Mouse (Mus musculus): Measurements from ENCODE around the gene Gramd4. TPM values are rescaled to one million over a fixed set of nuclear protein-coding genes. Genes with fewer than 3 reads are reported as not detected.
"Not testable (repeated sequence)": the region's sequence is repeated elsewhere in the genome, so short reads cannot be mapped to it uniquely, and the experiment has no call there.

The Gramd4 gene
- polyA plus RNA-seq, 1 experiment = 25.1 TPM

DNA sequence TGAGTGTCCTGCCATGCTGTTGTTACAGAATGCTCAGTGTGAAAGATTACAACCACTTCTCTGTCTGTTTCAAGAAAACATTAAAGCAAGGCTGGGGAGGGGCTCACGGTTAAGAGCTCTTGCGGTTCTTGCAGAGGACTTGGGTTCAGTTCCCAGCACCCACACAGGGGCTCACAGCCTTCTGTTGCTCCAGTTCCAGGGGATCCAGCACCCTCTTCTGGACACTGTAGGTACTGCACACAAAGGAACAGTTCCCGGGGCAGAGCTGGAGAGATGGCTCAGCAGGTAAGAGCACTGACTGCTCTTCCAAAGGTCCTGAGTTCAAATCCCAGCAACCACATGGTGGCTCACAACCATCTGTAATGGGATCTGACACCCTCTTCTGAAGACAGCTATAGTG is 104.3 kb downstream of the Gramd4 start:
- Histone ChIP-seq H3K4me1 (ENCODE audit: control insufficient read depth, insufficient read depth, insufficient read length, low read length) (peaks cover 12% of the 10 kb centered on the region; the same call in 1 of the 2 replicates), H3K36me3 (ENCODE audit: control insufficient read depth, insufficient read depth, low read length) (peaks cover 33% of the 10 kb centered on the region), H3K27ac (ENCODE audit: insufficient read depth, low read depth, low read length) (peak overlapping the region; percentile 28; the same call in 1 of the 2 replicates)
- not testable (repeated sequence) for H3K27me3 ChIP-seq (ENCODE audit: control insufficient read depth, insufficient read depth, low read length); H3K4me3 ChIP-seq (ENCODE audit: low read depth, low read length)
- peak; percentile 48; the same call in 1 of the 2 replicates for TF ChIP-seq CTCF (IDR thresholded peaks at IDR 0.05; ENCODE audit: extremely low read depth, insufficient read length, insufficient replicate concordance, low read depth, low read length)
- WGBS = 93% methylated on average over 3 of the region's 3 CpGs

DNA sequence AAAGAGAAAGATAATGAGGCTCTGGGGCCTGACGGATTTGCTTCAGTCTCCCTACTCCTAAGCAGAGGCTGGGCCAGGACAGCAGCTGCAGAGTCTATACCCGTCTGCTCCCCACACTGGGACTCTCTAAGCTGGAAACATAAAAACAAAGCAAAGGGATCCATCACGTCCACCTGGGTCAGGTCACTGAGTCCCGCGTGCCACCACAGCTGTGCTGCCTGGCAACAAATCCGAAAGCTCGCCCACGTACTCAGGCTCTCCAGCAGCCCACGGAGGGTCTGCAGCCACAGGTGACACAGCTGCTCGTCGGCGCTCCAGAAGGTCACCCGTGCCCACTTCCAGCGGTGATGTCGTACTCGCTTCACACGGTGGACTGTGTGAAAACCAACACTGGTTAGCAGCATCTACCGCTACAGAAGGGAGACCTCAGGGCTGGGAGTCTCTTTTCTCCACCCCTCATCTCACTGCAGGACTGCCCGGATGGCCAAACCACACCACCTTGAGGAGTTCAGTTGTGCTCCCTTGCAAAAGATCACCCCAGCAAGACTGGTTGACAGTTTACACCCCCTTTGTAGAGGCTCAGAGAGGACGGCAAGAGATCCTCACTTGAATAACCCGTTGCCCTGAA is 107.3 kb downstream of the Gramd4 start:
- no peaks in the 10 kb centered on the region for H3K27me3 ChIP-seq (ENCODE audit: control insufficient read depth, insufficient read depth, low read length)
- 90% methylated on average over 21 of the region's 21 CpGs for WGBS
- H3K4me3 ChIP-seq (ENCODE audit: low read depth, low read length) = no peak overlapping the region
- TF ChIP-seq POLR2A (IDR thresholded peaks at IDR 0.05; ENCODE audit: low read depth, low read length) (no peak), CTCF (IDR thresholded peaks at IDR 0.05; ENCODE audit: extremely low read depth, insufficient read length, insufficient replicate concordance, low read depth, low read length) (no peak)
- H3K36me3 ChIP-seq (ENCODE audit: control insufficient read depth, insufficient read depth, low read length) = peaks cover 30% of the 10 kb centered on the region
- peaks cover 14% of the 10 kb centered on the region; the same call in 1 of the 2 replicates for H3K4me1 ChIP-seq (ENCODE audit: control insufficient read depth, insufficient read depth, insufficient read length, low read length)
- no peak overlapping the region for H3K27ac ChIP-seq (ENCODE audit: insufficient read depth, low read depth, low read length)

DNA sequence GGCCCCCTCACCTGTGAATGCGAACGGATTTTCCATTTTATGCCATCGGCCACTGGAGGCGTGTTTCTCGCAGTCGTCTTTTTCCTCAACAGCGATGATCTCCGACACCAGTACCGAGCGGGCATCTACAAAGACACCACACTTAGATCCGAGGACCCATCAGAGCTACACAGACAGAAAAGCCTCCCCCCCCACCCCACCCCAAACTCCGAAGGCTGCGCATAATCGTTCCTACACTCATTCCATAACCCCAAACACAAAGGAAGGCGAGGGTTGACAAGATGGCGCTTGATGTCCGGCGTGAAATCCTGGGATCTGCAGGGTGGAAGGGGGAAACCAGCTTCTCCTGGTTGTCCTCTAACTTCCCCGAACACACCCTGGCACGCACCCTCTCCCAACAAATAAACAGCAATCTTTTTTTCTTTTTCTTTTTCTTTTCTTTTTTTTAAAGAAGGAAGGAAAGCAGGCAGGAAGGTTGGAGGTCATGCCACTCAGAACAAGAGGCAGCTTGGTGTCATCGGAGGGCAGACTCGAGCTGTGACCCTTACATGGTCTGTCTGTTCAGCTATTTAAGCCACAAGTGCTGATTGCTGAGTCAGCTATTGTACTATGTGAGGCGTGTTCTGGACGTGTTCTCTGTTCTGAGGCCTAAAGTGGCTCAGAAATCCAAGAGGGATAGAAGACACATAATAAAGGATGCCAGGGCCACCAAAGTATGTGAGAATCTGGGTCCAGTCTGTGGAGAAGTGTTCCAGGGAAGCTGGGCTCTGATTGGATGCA is 108.5 kb downstream of the Gramd4 start:
- Histone ChIP-seq H3K27ac (ENCODE audit: insufficient read depth, low read depth, low read length) (no peak overlapping the region), H3K27me3 (ENCODE audit: control insufficient read depth, insufficient read depth, low read length) (no peaks in the 10 kb centered on the region), H3K4me1 (ENCODE audit: control insufficient read depth, insufficient read depth, insufficient read length, low read length) (peaks cover 15% of the 10 kb centered on the region), H3K36me3 (ENCODE audit: control insufficient read depth, insufficient read depth, low read length) (peaks cover 30% of the 10 kb centered on the region), H3K4me3 (ENCODE audit: low read depth, low read length) (no peak overlapping the region)
- no peak for TF ChIP-seq CTCF (IDR thresholded peaks at IDR 0.05; ENCODE audit: extremely low read depth, insufficient read length, insufficient replicate concordance, low read depth, low read length)
- TF ChIP-seq POLR2A (IDR thresholded peaks at IDR 0.05; ENCODE audit: low read depth, low read length) = no peak
- WGBS = 90% methylated on average over 24 of the region's 24 CpGs

DNA sequence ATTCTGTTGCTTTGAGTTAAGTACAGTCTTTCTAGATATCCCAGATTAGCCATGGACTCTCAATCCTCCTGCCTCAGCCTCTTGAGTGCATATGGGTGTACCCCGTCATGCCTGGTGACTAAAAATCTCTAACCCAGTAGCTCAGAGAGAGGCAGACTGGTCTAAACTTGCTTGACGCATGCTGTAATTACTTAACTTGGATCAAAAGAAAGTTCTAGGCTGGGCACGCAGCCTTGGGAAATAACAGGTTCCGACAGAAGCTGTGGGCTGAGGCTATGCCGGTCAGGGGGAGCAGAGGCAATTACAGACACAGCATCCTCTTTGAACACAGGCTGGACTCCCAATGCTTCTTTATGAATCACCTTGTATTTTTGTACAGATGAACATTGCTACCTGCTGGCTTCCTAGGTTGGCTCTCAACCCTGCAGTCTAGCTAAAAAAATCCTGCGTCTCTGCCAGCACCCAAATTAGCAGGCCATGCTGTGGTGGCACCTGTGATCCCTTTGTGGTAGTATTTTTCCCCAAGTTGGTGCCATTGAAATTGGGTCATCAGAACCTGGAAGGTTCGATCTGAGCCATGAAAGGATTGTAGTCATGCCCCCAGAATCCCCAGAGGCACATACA is 109.6 kb downstream of the Gramd4 start:
- 94% methylated on average over 7 of the region's 7 CpGs for WGBS
- Histone ChIP-seq H3K27me3 (ENCODE audit: control insufficient read depth, insufficient read depth, low read length) (no peaks in the 10 kb centered on the region), H3K4me1 (ENCODE audit: control insufficient read depth, insufficient read depth, insufficient read length, low read length) (peaks cover 14% of the 10 kb centered on the region), H3K4me3 (ENCODE audit: low read depth, low read length) (no peak overlapping the region), H3K36me3 (ENCODE audit: control insufficient read depth, insufficient read depth, low read length) (peaks cover 23% of the 10 kb centered on the region), H3K27ac (ENCODE audit: insufficient read depth, low read depth, low read length) (no peak overlapping the region)
- TF ChIP-seq CTCF (IDR thresholded peaks at IDR 0.05; ENCODE audit: extremely low read depth, insufficient read length, insufficient replicate concordance, low read depth, low read length) = no peak

DNA sequence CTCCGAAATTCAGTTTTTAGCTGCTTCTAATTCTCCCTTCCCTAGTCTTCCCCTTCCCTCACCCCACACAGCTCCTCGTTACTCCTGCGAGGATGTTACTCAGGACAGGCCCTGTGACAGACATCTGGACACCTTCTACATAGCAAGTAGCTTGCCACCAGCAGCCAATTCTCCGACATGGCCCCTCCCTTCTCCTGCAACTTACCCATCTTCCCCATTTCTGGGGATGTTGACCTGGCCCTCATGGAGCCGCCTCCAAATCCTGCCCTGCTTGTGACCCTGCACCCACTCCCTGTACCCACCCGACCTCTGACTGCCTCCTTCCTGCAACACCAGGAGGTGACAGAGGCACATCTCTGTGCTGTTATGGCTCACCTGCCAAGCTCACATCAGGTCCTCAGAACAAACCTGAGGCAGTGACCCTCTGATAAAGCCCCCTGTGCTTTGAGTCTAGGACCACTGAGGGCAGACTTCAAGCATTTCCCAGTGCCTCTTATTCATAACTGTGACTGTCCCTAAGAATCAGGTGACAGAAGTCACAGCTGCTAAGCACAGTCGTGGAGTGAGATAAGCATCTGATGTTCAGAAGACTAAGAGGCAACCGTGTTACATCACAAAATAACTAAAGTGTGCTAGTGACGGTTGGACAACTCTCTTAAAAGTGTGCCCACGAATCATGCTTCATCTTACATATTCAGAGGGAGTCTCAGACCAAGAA is 110.5 kb downstream of the Gramd4 start:
- no peak overlapping the region for H3K4me3 ChIP-seq (ENCODE audit: low read depth, low read length)
- peaks cover 22% of the 10 kb centered on the region for H3K4me1 ChIP-seq (ENCODE audit: control insufficient read depth, insufficient read depth, insufficient read length, low read length)
- 0 out of 2 replicates have a peak overlapping the region, but pooled peaks have one; percentile 27 for H3K27ac ChIP-seq (ENCODE audit: insufficient read depth, low read depth, low read length)
- H3K36me3 ChIP-seq (ENCODE audit: control insufficient read depth, insufficient read depth, low read length) = peaks cover 16% of the 10 kb centered on the region
- TF ChIP-seq CTCF (IDR thresholded peaks at IDR 0.05; ENCODE audit: extremely low read depth, insufficient read length, insufficient replicate concordance, low read depth, low read length) (no peak), POLR2A (IDR thresholded peaks at IDR 0.05; ENCODE audit: low read depth, low read length) (no peak)
- no peaks in the 10 kb centered on the region for H3K27me3 ChIP-seq (ENCODE audit: control insufficient read depth, insufficient read depth, low read length)
- WGBS = 71% methylated on average over 10 of the region's 10 CpGs

DNA sequence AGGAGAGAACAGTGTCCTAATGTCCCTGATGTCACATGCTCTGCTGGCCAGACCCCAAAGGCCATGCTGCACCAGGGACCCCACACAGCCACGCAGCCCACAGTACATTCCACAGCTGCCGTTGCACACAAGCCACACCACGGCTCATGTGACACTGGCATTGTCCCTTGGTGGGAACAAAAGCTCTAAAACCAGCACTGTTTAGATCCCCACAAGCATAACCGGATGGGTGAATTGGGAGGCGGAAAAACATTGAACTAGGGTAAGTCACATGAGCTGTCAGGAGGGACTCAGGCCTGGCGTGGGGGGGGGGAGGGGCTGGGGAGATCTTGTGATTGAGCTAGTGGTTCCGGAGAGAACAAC is 111.0 kb downstream of the Gramd4 start:
- H3K4me3 ChIP-seq (ENCODE audit: low read depth, low read length) = no peak overlapping the region
- no peaks in the 10 kb centered on the region for H3K27me3 ChIP-seq (ENCODE audit: control insufficient read depth, insufficient read depth, low read length)
- H3K36me3 ChIP-seq (ENCODE audit: control insufficient read depth, insufficient read depth, low read length) = peaks cover 14% of the 10 kb centered on the region
- H3K4me1 ChIP-seq (ENCODE audit: control insufficient read depth, insufficient read depth, insufficient read length, low read length) = peaks cover 27% of the 10 kb centered on the region
- WGBS = 70% methylated on average over 7 of the region's 7 CpGs
- 0 out of 2 replicates have a peak overlapping the region, but pooled peaks have one; percentile 27 for H3K27ac ChIP-seq (ENCODE audit: insufficient read depth, low read depth, low read length)
- TF ChIP-seq POLR2A (IDR thresholded peaks at IDR 0.05; ENCODE audit: low read depth, low read length) (no peak), CTCF (IDR thresholded peaks at IDR 0.05; ENCODE audit: extremely low read depth, insufficient read length, insufficient replicate concordance, low read depth, low read length) (no peak)

Data from small intestine, adult 2 months (tissue).